Mouse (Mus musculus) cerebellum, postnatal 10 days (tissue): ENCODE measurements around the gene Izumo3.
A peak's percentile ranks its signal among the peaks of the same experiment; 100 is the strongest.
"Not testable (repeated sequence)": the region's sequence is repeated elsewhere in the genome, so short reads cannot be mapped to it uniquely, and the experiment has no call there.

ENCODE experiments used
- DNase-seq, 2 experiments: peaks; one replicate each; pipeline ENCODE4 v3.0.0; 2021; ENCODE audit warnings: mixed read lengths in 2 of 2

Gene Izumo3

GRCm38 (mm10) chr4:92147134-92147533, at the start of gene Izumo3:
Gene Izumo3, minus strand, starts transcription at chr4:92147234.
- no peak for DNase-seq

- not testable (repeated sequence) for DNase-seq
Observed at GRCm38 (mm10) chr4:92191649-92192048, 44.6 kb upstream of the Izumo3 start, which contains the start of gene Gm12666. Gene Gm12666, minus strand, starts transcription at chr4:92191749.

GRCm38 (mm10) chr4:92152646-92153045, 5.6 kb upstream of the Izumo3 start:
- no peak for DNase-seq

- no peak for DNase-seq
Observed at GRCm38 (mm10) chr4:92111390-92111988, 35.5 kb downstream of the Izumo3 start.

- DNase-seq: no peak
Observed at GRCm38 (mm10) chr4:92097386-92097785, 49.6 kb downstream of the Izumo3 start.

GRCm38 (mm10) chr4:92095951-92096350, 51.1 kb downstream of the Izumo3 start:
- DNase-seq: peak; percentile 1 to 4
